Mouse (Mus musculus): ENCODE measurements around the gene Olfr603.
"Not testable (repeated sequence)": the region's sequence is repeated elsewhere in the genome, so short reads cannot be mapped to it uniquely, and the experiment has no call there.

Olfr603 gene

GRCm38 (mm10) chr7:103386077-103386476, at the start of gene Olfr603:
Gene Olfr603, minus strand, starts transcription at chr7:103386177.
- DNase-seq: no peak

- not testable (repeated sequence) for DNase-seq
Measured at GRCm38 (mm10) chr7:103414772-103415171, 28.8 kb upstream of the Olfr603 start, which contains the start of gene Usp17lc. Gene Usp17lc, plus strand, starts transcription at chr7:103415072.

GRCm38 (mm10) chr7:103406521-103407055, 20.6 kb upstream of the Olfr603 start:
- DNase-seq: not testable (repeated sequence)

- DNase-seq: peak; percentile 40
Measured at GRCm38 (mm10) chr7:103398981-103399380, 13.0 kb upstream of the Olfr603 start.

- DNase-seq: no peak
Measured at GRCm38 (mm10) chr7:103397758-103398157, 11.8 kb upstream of the Olfr603 start.

- DNase-seq: no peak
Measured at GRCm38 (mm10) chr7:103362555-103362954, 23.4 kb downstream of the Olfr603 start, which contains the start of gene Olfr601. Gene Olfr601, minus strand, starts transcription at chr7:103362655.

GRCm38 (mm10) chr7:103349569-103349968, 36.4 kb downstream of the Olfr603 start, which contains the start of gene Olfr600:
Gene Olfr600, minus strand, starts transcription at chr7:103349669.
- DNase-seq: no peak

GRCm38 (mm10) chr7:103335617-103336016, 50.4 kb downstream of the Olfr603 start, which contains the start of gene Olfr599:
Gene Olfr599, plus strand, starts transcription at chr7:103335917.
- DNase-seq: no peak
